Mouse (Mus musculus) T-helper 17 cell (primary cell): ENCODE measurements at regions not wholly inside any gene's neighbourhood (a gene's known extent, or its start where the extent isn't known, plus 50 kb on each side); places are given as distances from the start of the nearest gene placed in this dataset.

Experiments used
- in situ Hi-C, 2 experiments: fragments of 300-600 bp; cut with MboI, MseI; formaldehyde crosslinking; loops; 1 replicate in 1 of 2; 2 replicates in 1 of 2; pipeline ENCODE4 v1.15.1; 2025; ENCODE audit warnings: high pct_unique_total_duplicates in 2 of 2

- in situ Hi-C loops: no loop called here
These were observed 60.4 kb upstream of the Ppara start for GRCm38 (mm10) chr15:85674191-85674984.

GRCm38 (mm10) chr15:85675126-85675525 is 59.7 kb upstream of the Ppara start:
- in situ Hi-C loops: no loop called here

- in situ Hi-C loops: no loop called here
These were observed 59.0 kb upstream of the Ppara start for GRCm38 (mm10) chr15:85675736-85676135.

- in situ Hi-C loops: no loop called here
These were observed 58.6 kb upstream of the Ppara start for GRCm38 (mm10) chr15:85676156-85676555.

- in situ Hi-C loops: no loop called here
These were observed 57.9 kb upstream of the Ppara start for GRCm38 (mm10) chr15:85676871-85677270.

- in situ Hi-C loops: no loop called here
These were observed 57.4 kb upstream of the Ppara start for GRCm38 (mm10) chr15:85677381-85677780.

- in situ Hi-C loops: no loop called here
These were observed 56.9 kb upstream of the Ppara start for GRCm38 (mm10) chr15:85677855-85678254.

- in situ Hi-C loops: no loop called here
These were observed 56.4 kb upstream of the Ppara start for GRCm38 (mm10) chr15:85678351-85678895.

GRCm38 (mm10) chr15:85678981-85679708 is 55.6 kb upstream of the Ppara start:
- in situ Hi-C loops: no loop called here

- in situ Hi-C loops: no loop called here
These were observed 54.8 kb upstream of the Ppara start for GRCm38 (mm10) chr15:85679864-85680428.

- in situ Hi-C loops: no loop called here
These were observed 54.1 kb upstream of the Ppara start for GRCm38 (mm10) chr15:85680460-85681224.

GRCm38 (mm10) chr15:85682116-85682515 is 52.7 kb upstream of the Ppara start:
- in situ Hi-C loops: no loop called here

GRCm38 (mm10) chr15:85682780-85683179 is 52.0 kb upstream of the Ppara start:
- in situ Hi-C loops: no loop called here

- in situ Hi-C loops: no loop called here
These were observed 51.5 kb upstream of the Ppara start for GRCm38 (mm10) chr15:85683271-85683670.

GRCm38 (mm10) chr15:85683716-85684115 is 51.1 kb upstream of the Ppara start:
- in situ Hi-C loops: no loop called here

- in situ Hi-C loops: no loop called here
These were observed 50.5 kb upstream of the Ppara start for GRCm38 (mm10) chr15:85684164-85684708.

GRCm38 (mm10) chr15:85684875-85685274 is 49.9 kb upstream of the Ppara start:
- in situ Hi-C loops: loop anchor here in 1 of 2 experiments (5.0 kb wide), 1 partner anchor 107 kb away; no protein-coding TSS in a partner anchor
